Mouse (Mus musculus) forebrain, embryonic 10.5 days (tissue): Measurements from ENCODE around the gene Sfr1. TPM values are rescaled to one million over a fixed set of nuclear protein-coding genes. Genes with fewer than 3 reads are reported as not detected.

ENCODE experiments used
- DNase-seq: peaks from one replicate; pipeline ENCODE4 v3.0.0-alpha.2; 2017; ENCODE audit warnings: low spot score; ENCODE audit errors: extremely low spot score
- H3K27ac ChIP-seq: fragments of 300-500 bp; sonication (generic); 2 replicates; pipeline ENCODE4 v1.5.1; 2016; ENCODE audit warnings: mild to moderate bottlenecking
- H3K27me3 ChIP-seq: fragments of 300-500 bp; sonication (generic); 2 replicates; pipeline ENCODE4 v1.6.1; 2016; ENCODE audit warnings: mild to moderate bottlenecking; ENCODE audit not compliant: poor library complexity, severe bottlenecking
- H3K36me3 ChIP-seq: fragments of 300-500 bp; sonication (generic); replicated peaks from 2 replicates; pipeline ENCODE4 v1.6.1; 2016; ENCODE audit warnings: mild to moderate bottlenecking, moderate library complexity
- H3K4me1 ChIP-seq: fragments of 300-500 bp; sonication (generic); 2 replicates; pipeline ENCODE4 v1.6.1; 2016
- H3K4me3 ChIP-seq: fragments of 300-500 bp; sonication (generic); 2 replicates; pipeline ENCODE4 v1.5.1; 2016; ENCODE audit warnings: mild to moderate bottlenecking, moderate library complexity
- H3K9me3 ChIP-seq: fragments of 300-500 bp; sonication (generic); 2 replicates; pipeline ENCODE4 v1.6.1; 2016; ENCODE audit warnings: mild to moderate bottlenecking, moderate library complexity
- WGBS: fragments of 180-500 bp; shearing (Covaris S2); methylation state at CpG from one replicate; pipeline ENCODE4 v1.1.7; 2016; 5-methylcytosine and 5-hydroxymethylcytosine counted together
- polyA plus RNA-seq: library from polyadenylated mRNA; unstranded; fragments of >200 nt; fragmentation: Nextera tagmentation; extraction: Ambion mirVana; gene quantifications from 2 replicates; pipeline ENCODE4 v1.2.1, GENCODE M21; 2016

Gene Sfr1
- polyA plus RNA-seq, result 290 and 317 TPM in 2 replicates

DNA sequence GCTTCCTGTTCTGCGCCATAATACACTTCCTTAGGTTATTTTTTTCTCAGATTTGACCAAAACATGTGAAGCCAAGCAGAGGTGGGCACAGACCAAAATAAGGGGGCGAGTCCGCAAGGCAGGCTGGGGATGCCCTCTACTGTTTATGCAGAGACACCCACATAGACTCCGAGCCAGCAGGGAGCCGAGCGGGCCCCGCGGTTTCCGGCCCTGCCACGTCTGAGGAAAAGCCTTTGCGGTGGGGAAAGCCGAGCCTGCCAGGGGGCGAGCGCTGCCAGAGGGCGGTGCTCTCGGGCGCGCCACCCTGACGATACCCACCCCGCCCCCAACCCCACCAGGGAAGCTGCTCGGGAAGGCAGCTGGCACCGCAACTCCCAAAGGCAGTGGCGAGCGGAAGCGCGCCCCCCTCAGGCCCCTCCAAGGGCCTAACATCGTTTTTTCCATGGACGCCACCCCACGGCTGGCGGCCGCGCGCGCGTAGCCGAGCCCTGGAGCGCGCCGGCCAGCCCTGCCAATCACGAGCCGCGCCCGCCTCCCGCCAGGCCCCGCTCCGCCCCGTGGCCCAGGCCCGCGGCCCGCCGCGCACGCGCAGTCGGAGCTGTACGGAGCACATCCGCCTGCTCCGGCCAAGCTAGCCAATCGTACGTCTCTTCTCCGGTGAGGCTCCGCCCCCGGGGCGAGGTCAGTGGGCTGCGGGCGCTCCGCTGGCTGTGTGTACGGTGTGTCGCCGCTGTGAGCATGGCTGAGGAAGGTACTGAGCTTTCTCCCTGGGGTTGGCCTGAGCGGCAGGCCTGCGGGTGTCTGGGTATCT is at the start of gene Sfr1:
Sfr1 (plus strand) TSS at position 612 of the 811 bp plus-strand sequence.
- H3K27me3 ChIP-seq, result no peaks in the 10 kb centered on the region
- H3K4me3 ChIP-seq, result peak within 1 kb of the TSS; percentile 60
- no peaks in the 10 kb centered on the region for H3K9me3 ChIP-seq
- peaks cover 23% of the 10 kb centered on the region for H3K4me1 ChIP-seq
- under 1% methylated on average over 72 of the region's 72 CpGs for WGBS
- H3K27ac ChIP-seq, result peak within 1 kb of the TSS; percentile 97
- peak; percentile 97 for DNase-seq
- H3K36me3 ChIP-seq, result peaks cover 39% of the 10 kb centered on the region

DNA sequence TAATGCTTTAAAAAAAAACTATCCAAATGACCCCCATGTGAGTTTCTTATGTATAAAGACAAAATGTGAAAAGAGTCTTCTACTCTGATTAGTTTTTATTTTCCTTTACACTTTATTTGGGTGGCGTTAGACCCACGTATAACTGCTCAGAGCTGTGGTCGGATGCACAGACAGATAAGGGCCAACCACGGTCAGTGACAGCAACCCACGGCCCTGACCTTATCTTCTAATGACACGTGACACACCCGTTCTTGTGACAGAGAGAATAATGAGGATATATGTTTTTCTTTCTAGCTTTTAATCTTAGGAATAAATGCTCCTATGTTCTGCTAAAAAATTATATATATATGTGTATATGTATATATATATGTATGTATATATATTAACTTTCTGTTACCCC is 41.9 kb upstream of the Sfr1 start:
- WGBS, result 90% methylated on average over 7 of the region's 7 CpGs
- no peak for DNase-seq
- Histone ChIP-seq H3K9me3 (no peaks in the 10 kb centered on the region), H3K4me1 (peaks cover 30% of the 10 kb centered on the region), H3K36me3 (no peaks in the 10 kb centered on the region), H3K4me3 (no peak overlapping the region), H3K27ac (no peak overlapping the region), H3K27me3 (peaks cover 21% of the 10 kb centered on the region)

DNA sequence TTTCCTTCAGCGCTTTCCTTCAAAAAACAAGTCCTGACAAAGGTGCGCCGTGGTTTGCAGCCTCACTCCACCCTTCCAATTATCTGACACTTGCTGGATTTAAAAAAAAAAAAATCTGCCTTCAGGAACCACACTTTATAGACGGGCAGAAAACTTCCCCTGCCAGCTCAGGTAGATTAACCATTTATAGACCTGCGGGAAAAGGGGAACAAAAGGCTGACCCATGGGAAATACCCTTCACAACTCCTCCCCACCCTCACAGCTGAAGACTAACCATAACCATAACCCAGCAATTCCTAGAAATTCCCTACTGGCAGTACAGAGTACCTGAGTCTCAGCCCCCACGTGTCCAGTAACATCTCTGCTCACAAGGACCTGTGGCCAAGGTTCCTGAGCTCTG is 39.5 kb upstream of the Sfr1 start, which contains the start of gene Col17a1:
Col17a1 (minus strand) TSS at position 101 of the 400 bp plus-strand sequence.
- Histone ChIP-seq H3K27ac (no peak within 1 kb of the TSS), H3K4me3 (no peak within 1 kb of the TSS), H3K27me3 (peaks cover 21% of the 10 kb centered on the region), H3K9me3 (no peaks in the 10 kb centered on the region), H3K4me1 (peaks cover 19% of the 10 kb centered on the region), H3K36me3 (no peaks in the 10 kb centered on the region)
- DNase-seq, result no peak
- 81% methylated on average over 6 of the region's 6 CpGs for WGBS

DNA sequence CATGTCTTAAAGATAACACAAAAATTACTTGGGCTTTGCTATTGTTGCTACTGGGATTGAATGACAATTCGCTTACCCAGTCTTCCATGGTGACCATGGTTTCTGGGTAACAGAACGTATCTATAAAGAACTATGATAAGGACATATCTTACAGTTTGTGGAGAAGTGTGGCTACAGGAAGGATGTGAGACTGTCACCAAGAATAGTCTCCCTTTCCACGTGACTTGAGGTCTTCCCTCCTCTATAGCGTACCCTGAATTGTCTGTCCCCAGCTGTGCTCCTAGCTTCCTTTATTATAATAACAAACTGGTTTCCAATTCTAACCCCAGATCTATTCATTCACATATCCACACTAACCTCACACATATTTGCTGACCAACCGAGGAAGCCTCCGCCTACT is 35.8 kb upstream of the Sfr1 start:
- peaks cover 21% of the 10 kb centered on the region for H3K27me3 ChIP-seq
- H3K9me3 ChIP-seq, result no peaks in the 10 kb centered on the region
- H3K36me3 ChIP-seq, result no peaks in the 10 kb centered on the region
- peaks cover 20% of the 10 kb centered on the region for H3K4me1 ChIP-seq
- 90% methylated on average over 6 of the region's 6 CpGs for WGBS
- H3K27ac ChIP-seq, result no peak overlapping the region
- H3K4me3 ChIP-seq, result no peak overlapping the region
- no peak for DNase-seq

DNA sequence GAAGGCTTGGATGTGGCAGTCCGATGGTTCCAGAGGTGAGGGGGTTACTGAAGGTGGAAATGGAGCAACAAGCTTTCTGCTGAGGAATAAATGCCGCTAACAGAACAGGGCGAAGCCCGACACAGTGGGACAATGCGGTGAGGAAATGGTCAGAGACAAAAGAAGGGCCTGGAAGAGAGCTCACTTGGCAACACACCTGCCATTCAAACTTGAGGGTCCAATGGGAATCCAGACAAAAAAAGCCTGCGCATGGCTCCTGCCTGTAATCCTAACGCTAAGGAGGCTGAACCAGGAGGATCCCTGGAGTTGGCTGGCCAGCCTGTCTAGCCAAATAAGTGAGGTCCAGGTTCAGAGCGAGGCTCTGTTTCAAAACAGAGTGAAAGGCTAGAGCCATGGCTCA is 35.1 kb upstream of the Sfr1 start:
- peaks cover 14% of the 10 kb centered on the region for H3K27me3 ChIP-seq
- no peaks in the 10 kb centered on the region for H3K36me3 ChIP-seq
- 95% methylated on average over 8 of the region's 8 CpGs for WGBS
- H3K4me1 ChIP-seq, result peaks cover 22% of the 10 kb centered on the region
- no peak overlapping the region for H3K27ac ChIP-seq
- no peak overlapping the region for H3K4me3 ChIP-seq
- H3K9me3 ChIP-seq, result no peaks in the 10 kb centered on the region
- no peak for DNase-seq

DNA sequence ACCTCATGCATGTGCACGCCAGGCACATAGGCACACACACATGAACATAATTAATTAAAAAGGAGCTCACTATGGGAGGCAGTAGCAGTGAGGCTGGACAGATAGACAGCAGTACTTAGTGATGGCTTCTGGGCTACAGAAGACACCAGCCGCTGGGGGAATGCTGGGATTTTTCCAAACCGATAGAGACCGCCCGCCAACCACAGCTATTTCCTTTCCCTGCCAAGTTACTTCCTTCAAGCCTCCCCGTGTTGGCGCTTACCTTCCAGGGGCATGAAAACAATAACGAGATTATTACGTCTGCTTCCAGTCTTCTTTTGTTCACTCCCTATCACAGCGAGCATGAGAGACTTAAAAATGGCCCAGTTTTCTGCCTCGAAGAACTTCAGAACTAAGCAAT is 34.4 kb upstream of the Sfr1 start:
- H3K36me3 ChIP-seq, result no peaks in the 10 kb centered on the region
- DNase-seq, result no peak
- H3K27ac ChIP-seq, result no peak overlapping the region
- H3K9me3 ChIP-seq, result no peaks in the 10 kb centered on the region
- peaks cover 12% of the 10 kb centered on the region for H3K27me3 ChIP-seq
- peaks cover 21% of the 10 kb centered on the region for H3K4me1 ChIP-seq
- 89% methylated on average over 11 of the region's 11 CpGs for WGBS
- no peak overlapping the region for H3K4me3 ChIP-seq

DNA sequence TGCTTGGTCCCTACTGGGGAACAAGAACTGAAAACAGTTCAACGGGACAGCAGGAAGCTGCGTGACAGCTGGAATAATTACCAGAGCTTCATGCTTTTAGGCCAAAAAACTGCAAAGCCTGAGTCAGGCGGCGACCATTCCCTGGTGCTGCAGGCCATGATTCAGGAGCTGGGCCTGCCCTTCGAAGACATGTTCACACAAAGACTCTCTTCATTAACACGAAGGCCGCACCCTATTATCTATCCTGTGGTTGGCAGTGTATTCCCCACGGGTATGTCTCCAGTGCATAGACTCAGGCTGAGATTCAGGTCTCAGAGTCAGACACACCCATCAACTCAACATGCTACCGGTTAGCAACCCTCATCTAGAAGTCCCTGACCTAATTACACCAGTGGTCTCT is 33.2 kb upstream of the Sfr1 start:
- H3K27ac ChIP-seq, result no peak overlapping the region
- H3K4me1 ChIP-seq, result peaks cover 15% of the 10 kb centered on the region
- peaks cover 7% of the 10 kb centered on the region for H3K27me3 ChIP-seq
- no peak for DNase-seq
- WGBS, result 80% methylated on average over 9 of the region's 9 CpGs
- H3K9me3 ChIP-seq, result no peaks in the 10 kb centered on the region
- H3K4me3 ChIP-seq, result no peak overlapping the region
- H3K36me3 ChIP-seq, result no peaks in the 10 kb centered on the region

DNA sequence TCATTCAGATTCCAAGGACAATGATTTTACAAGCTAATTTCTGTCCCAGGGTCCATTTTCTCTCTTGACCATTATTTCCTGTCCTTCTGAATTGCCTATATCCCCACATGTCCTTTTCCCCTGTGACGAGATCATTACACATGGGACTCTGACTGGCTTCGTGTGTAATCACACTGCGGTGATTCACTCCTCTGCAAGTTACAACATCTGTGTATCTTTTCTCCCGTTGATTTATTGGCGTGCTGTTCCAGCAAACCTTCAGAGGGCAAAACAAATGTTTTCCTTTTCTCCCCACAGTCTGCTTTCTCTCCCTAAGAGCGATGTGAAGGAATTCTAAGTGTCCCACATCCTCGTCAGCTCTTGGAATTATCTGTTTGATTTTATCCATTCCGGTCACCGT is 31.7 kb upstream of the Sfr1 start:
- Histone ChIP-seq H3K4me1 (peaks cover 5% of the 10 kb centered on the region), H3K4me3 (no peak overlapping the region), H3K27me3 (peaks cover 7% of the 10 kb centered on the region), H3K9me3 (no peaks in the 10 kb centered on the region), H3K27ac (no peak overlapping the region), H3K36me3 (no peaks in the 10 kb centered on the region)
- DNase-seq, result no peak
- 94% methylated on average over 9 of the region's 9 CpGs for WGBS

DNA sequence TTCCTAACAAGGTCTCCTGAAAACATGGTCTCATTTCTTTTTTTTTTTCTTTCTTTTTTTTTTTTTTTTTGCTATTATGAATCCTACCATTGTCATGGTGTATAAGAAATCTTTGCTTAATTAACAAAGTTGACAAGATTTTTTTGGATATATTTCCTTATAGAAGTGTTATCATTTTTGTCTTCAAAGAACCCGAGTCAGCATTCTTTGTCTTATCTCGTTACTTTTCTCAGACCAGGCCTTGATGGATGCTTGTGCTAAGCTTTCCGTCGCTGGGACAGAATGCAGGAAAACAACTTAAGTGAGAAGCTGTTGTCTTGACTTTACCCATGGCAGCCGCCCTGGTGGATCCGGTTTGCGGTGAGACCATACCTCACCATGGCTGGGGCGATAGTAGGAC is 31.0 kb upstream of the Sfr1 start:
- Histone ChIP-seq H3K27me3 (peaks cover 7% of the 10 kb centered on the region), H3K4me3 (no peak overlapping the region), H3K36me3 (no peaks in the 10 kb centered on the region), H3K27ac (no peak overlapping the region), H3K9me3 (no peaks in the 10 kb centered on the region), H3K4me1 (peaks cover 5% of the 10 kb centered on the region)
- DNase-seq, result no peak
- WGBS, result 87% methylated on average over 8 of the region's 8 CpGs

DNA sequence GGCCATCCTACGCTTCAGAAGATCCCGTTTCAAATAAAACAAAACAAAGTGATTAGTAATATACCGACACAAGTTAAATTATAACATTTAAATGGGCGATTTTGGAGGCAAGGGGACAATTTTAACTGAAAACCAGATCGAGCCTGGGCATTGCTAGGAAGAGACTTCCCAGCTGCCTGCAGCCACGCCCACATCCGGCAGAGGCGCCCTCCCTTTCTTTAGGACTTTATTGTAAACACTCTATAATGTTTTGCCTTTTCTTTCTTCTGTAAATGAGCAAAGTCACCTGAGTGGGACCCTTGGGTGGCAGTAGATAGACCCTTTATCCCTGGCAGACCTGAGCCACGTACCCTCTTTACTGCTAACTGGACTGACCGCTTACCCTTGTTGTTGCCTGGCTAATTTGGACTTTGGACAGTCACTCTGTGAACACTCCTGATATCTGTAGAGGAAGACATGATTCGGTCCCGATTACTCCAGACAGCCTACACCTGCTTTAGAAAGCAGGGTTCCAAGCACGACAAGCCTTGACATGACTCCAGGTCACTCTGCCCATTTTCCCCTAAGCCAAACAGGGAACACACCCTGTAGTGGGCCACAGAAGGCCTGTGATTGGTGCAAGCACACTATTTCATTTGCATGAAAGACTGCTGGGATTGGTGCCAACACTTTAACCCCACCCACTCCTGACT is 26.3 kb upstream of the Sfr1 start:
- peaks cover 5% of the 10 kb centered on the region for H3K4me1 ChIP-seq
- no peaks in the 10 kb centered on the region for H3K9me3 ChIP-seq
- no peaks in the 10 kb centered on the region for H3K36me3 ChIP-seq
- H3K27me3 ChIP-seq, result no peaks in the 10 kb centered on the region; the same call in 1 of the 2 replicates
- H3K4me3 ChIP-seq, result no peak overlapping the region
- H3K27ac ChIP-seq, result no peak overlapping the region
- no peak for DNase-seq
- WGBS, result 79% methylated on average over 13 of the region's 13 CpGs

DNA sequence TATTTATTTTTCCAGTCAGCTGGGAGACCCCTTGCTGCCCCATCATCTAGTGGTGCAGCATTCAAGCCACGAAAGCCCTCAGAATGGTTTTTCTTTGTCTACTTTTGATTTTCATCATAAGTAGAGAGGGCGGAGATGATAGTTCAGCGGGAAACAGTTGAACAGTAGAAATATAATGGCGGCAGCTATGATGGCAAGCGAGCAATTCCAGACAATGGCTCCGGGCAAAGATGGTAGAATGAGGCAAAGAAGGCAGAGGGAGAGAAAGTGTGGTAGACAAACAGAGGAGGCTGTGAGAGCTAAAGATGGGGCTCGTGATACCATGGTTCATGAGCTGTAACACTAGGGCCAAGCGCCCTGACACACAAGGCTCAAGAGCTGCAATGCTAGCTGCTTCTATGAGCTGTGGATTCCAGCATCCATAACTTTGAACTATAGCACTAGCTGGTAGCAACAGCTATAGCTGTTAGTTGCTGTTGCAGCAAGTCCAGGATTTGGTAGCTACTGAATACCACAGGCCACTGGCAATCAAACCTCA is 25.6 kb upstream of the Sfr1 start:
- no peak overlapping the region for H3K4me3 ChIP-seq
- H3K36me3 ChIP-seq, result no peaks in the 10 kb centered on the region
- no peak overlapping the region for H3K27ac ChIP-seq
- H3K4me1 ChIP-seq, result peaks cover 3% of the 10 kb centered on the region
- H3K9me3 ChIP-seq, result no peaks in the 10 kb centered on the region
- 94% methylated on average over 8 of the region's 8 CpGs for WGBS
- no peak for DNase-seq
- H3K27me3 ChIP-seq, result no peaks in the 10 kb centered on the region; the same call in 1 of the 2 replicates

DNA sequence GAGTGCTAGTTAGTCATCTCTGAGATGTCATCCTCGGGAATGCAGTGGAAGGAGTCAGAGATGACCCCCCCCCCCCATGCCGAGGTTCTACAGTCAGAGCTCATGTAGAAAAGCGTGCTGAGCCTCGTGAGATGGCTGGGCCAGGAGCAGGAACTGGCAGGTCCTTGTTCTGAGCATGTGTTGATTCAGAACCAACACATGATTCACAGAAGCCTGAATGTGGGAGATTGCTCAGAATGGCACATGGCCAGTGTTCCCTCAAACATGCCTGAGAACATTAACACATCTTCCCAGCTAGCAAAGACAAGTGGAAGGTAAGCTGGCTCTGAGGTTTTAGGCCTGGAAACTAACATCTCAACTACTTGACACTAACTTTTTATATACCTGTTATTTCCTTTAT is 21.1 kb upstream of the Sfr1 start:
- 82% methylated on average over 4 of the region's 4 CpGs for whole genome bisulfite sequencing

DNA sequence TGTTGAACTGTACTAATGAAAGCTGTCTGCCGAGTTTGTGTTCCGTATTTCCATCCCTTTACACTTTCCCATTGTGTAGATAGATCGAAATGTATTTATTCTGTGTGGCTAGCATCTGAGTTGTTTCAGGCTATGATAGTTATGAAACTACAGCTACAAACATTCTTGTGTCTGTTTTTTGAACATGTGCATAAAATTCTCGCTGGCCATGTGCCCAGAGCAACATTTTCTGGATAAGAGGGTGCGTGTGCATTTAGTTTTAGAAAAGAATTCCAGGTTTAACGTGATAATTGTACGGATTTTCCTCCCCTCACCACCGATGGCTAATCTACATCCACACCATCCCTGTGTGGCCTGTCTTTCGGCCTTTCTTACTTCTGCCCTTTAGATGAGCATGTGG is 18.0 kb upstream of the Sfr1 start:
- no peak overlapping the region for H3K27ac ChIP-seq
- H3K27me3 ChIP-seq, result no peaks in the 10 kb centered on the region
- WGBS, result 90% methylated on average over 9 of the region's 9 CpGs
- H3K4me3 ChIP-seq, result no peak overlapping the region
- no peaks in the 10 kb centered on the region for H3K36me3 ChIP-seq
- peaks cover 4% of the 10 kb centered on the region; the same call in 1 of the 2 replicates for H3K9me3 ChIP-seq
- no peaks in the 10 kb centered on the region for H3K4me1 ChIP-seq
- DNase-seq, result no peak

More for the DNA sequence above, 21.1 kb upstream of the Sfr1 start:
- Histone ChIP-seq H3K27me3 (no peaks in the 10 kb centered on the region), H3K9me3 (no peaks in the 10 kb centered on the region), H3K4me1 (no peaks in the 10 kb centered on the region), H3K36me3 (no peaks in the 10 kb centered on the region), H3K27ac (no peak overlapping the region), H3K4me3 (no peak overlapping the region)
- no peak for DNase-seq
